Mouse (Mus musculus): ENCODE measurements around the gene Dusp16.

- TF ChIP-seq CTCF (conservative IDR thresholded peaks at IDR 0.05; ENCODE audit: insufficient read depth, insufficient read length, low read depth, low read length) = no peak
- TF ChIP-seq POLR2A (IDR thresholded peaks at IDR 0.05; ENCODE audit: low read depth, low read length) = no peak
Measured at GRCm38 (mm10) chr6:134719156-134719555, 73.3 kb downstream of the Dusp16 start.
